In the genomic region with DNA sequence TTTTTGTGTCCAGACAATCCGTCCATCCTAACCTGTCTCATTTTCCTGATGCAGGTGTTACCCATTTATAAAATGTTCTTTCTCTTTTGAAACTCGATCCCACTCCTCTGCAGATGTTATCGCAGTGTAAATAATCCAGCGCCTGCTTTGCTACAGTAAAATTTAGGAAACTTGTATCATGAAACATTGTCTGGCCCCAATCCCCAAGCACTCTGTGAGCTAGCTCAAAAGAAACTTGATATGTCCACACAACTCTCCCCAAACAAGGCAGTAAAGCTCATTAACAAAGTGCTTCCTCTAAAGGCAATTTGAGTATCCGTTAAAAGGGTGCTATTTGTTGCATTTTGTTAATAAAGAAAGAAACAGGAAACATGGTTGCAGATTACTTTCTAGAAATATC, we compare ENCODE assay signal across 12 mouse cellular contexts.
"Had no signal": no experiment of that assay in that cellular context is flagged by ENCODE, and none has a peak within 500 bp of the region (broad histone marks: within the 10 kb centered on the region; RNA-seq: fewer than 3 reads in every experiment).

No protein-coding gene starts in this region.

- H3K27me3 ChIP-seq: limb, embryonic 15.5 days; liver, embryonic 12.5 days; neural tube, embryonic 12.5 days had no signal

- ATAC-seq: liver, embryonic 12.5 days had no signal

- DNase-seq: kidney, adult 11 months; kidney, postnatal 36 days; lung, embryonic 14.5 days; lung, postnatal 10 days; lung, postnatal 4 days; midbrain, embryonic 14.5 days; thymus, postnatal 4 days had no signal

- H3K9ac ChIP-seq: limb, embryonic 15.5 days; liver, embryonic 12.5 days; lung, embryonic 14.5 days; neural tube, embryonic 12.5 days had no signal

- H3K36me3 ChIP-seq: limb, embryonic 15.5 days; liver, embryonic 12.5 days; midbrain, embryonic 10.5 days; neural tube, embryonic 12.5 days had no signal

- H3K27ac ChIP-seq: limb, embryonic 15.5 days; liver, embryonic 12.5 days; midbrain, embryonic 10.5 days; neural tube, embryonic 12.5 days; stomach, postnatal 0 days had no signal

- H3K4me1 ChIP-seq: liver, embryonic 12.5 days; midbrain, embryonic 10.5 days; neural tube, embryonic 12.5 days had no signal

- H3K4me3 ChIP-seq: limb, embryonic 15.5 days; liver, embryonic 12.5 days; midbrain, embryonic 10.5 days; neural tube, embryonic 12.5 days had no signal

- H3K4me2 ChIP-seq: limb, embryonic 15.5 days; liver, embryonic 12.5 days; lung, embryonic 14.5 days; neural tube, embryonic 12.5 days had no signal

- H3K9me3 ChIP-seq: limb, embryonic 15.5 days; liver, embryonic 12.5 days; midbrain, embryonic 10.5 days; neural tube, embryonic 12.5 days had no signal
